Mouse (Mus musculus): ENCODE results near the gene Enpp1. TPM values are rescaled to one million over a fixed set of nuclear protein-coding genes. Genes with fewer than 3 reads are reported as not detected.

Gene Enpp1
- total RNA-seq (2012; rRNA removed) (0.07 and 0.12 TPM in 2 replicates), polyA plus RNA-seq (2012; ENCODE audit: insufficient read depth in 1 of 2, insufficient read length in 2 of 2, low read depth in 1 of 2, low replicate concordance in 2 of 2, missing spikeins in 1 of 2) (under 1 TPM in 1 of 2 experiments, not detected in 1; 0.15 TPM)

GRCm38 (mm10) chr10:24711480-24712366 lies at the start of gene Enpp1:
TSS of gene Enpp1 (minus strand) at chr10:24712159.
- H3K9me3 ChIP-seq (replicated peaks; ENCODE audit: insufficient read depth, low read length), result no peaks in the 10 kb centered on the region
- no peak within 1 kb of the TSS for H3K27ac ChIP-seq (ENCODE audit: control insufficient read depth, low read depth, low read length)
- no peaks in the 10 kb centered on the region; a peak in 2 of 4 replicates for H3K27me3 ChIP-seq (ENCODE audit: control insufficient read depth in 1 of 2, insufficient read depth in 2 of 2, low read length in 2 of 2)
- TF ChIP-seq JUND (IDR thresholded peaks at IDR 0.05; ENCODE audit: low read depth, low read length) (no peak), TCF12 (IDR thresholded peaks at IDR 0.05; ENCODE audit: low read depth, low read length) (no peak), MYC (IDR thresholded peaks at IDR 0.05; ENCODE audit: low read depth, low read length) (no peak), TAL1 (IDR thresholded peaks at IDR 0.05; ENCODE audit: low read length) (no peak), ELF1 (IDR thresholded peaks at IDR 0.05; ENCODE audit: low read depth, low read length) (no peak), BHLHE40 (IDR thresholded peaks at IDR 0.05; ENCODE audit: borderline replicate concordance, low read depth, low read length) (no peak), SIN3A (IDR thresholded peaks at IDR 0.05; ENCODE audit: low read length) (no peak), USF2 (IDR thresholded peaks at IDR 0.05; ENCODE audit: borderline replicate concordance in 1 of 2, insufficient read depth in 1 of 2, low read depth in 1 of 2, low read length in 2 of 2) (no peak), EP300 (IDR thresholded peaks at IDR 0.05; ENCODE audit: low read depth in 1 of 2, low read length in 2 of 2) (no peak), MXI1 (IDR thresholded peaks at IDR 0.05; ENCODE audit: low read depth, low read length) (no peak), RAD21 (IDR thresholded peaks at IDR 0.05; ENCODE audit: low read depth, low read length) (no peak), GABPA (IDR thresholded peaks at IDR 0.05; ENCODE audit: low read depth, low read length) (no peak), USF1 (IDR thresholded peaks at IDR 0.05; ENCODE audit: low read depth, low read length) (no peak)
- no peaks in the 10 kb centered on the region for H3K79me2 ChIP-seq (ENCODE audit: control insufficient read depth, insufficient read depth, low read length, poor library complexity)
- no peaks in the 10 kb centered on the region for H3K36me3 ChIP-seq (ENCODE audit: control insufficient read depth in 1 of 2, insufficient read depth in 2 of 2, low read length in 2 of 2)
- H3K9ac ChIP-seq (ENCODE audit: control insufficient read depth, low read depth, low read length, poor library complexity, severe bottlenecking), result peak within 1 kb of the TSS; percentile 42
- peak within 1 kb of the TSS; percentile 62 to 67 for H3K4me3 ChIP-seq (ENCODE audit: control insufficient read depth in 1 of 2, insufficient read depth in 1 of 2, low read depth in 2 of 2, low read length in 2 of 2)
- DNase-seq (ENCODE audit: low read depth, low spot score), result peak; percentile 24
- 0 out of 4 replicates have a peak, but pooled peaks cover 0 to 5% of the 10 kb centered on the region in 2 experiments for H3K4me1 ChIP-seq (ENCODE audit: control insufficient read depth in 1 of 2, insufficient read depth in 2 of 2, low read length in 2 of 2)

- Histone ChIP-seq H3K9ac (ENCODE audit: control insufficient read depth, low read depth, low read length, poor library complexity, severe bottlenecking) (peak overlapping the region; percentile 19; the same call in 1 of the 2 replicates), H3K9me3 (replicated peaks; ENCODE audit: insufficient read depth, low read length) (no peaks in the 10 kb centered on the region), H3K27ac (ENCODE audit: control insufficient read depth, low read depth, low read length) (peak overlapping the region; percentile 79), H3K4me3 (ENCODE audit: control insufficient read depth in 1 of 2, insufficient read depth in 1 of 2, low read depth in 2 of 2, low read length in 2 of 2) (peak overlapping the region in 1 of 2 experiments; percentile 14; a peak in 2 of 4 replicates), H3K27me3 (ENCODE audit: control insufficient read depth in 1 of 2, insufficient read depth in 2 of 2, low read length in 2 of 2) (no peaks in the 10 kb centered on the region), H3K4me1 (ENCODE audit: control insufficient read depth in 1 of 2, insufficient read depth in 2 of 2, low read length in 2 of 2) (peaks cover 13 to 25% of the 10 kb centered on the region in 2 experiments), H3K79me2 (ENCODE audit: control insufficient read depth, insufficient read depth, low read length, poor library complexity) (no peaks in the 10 kb centered on the region), H3K36me3 (ENCODE audit: control insufficient read depth in 1 of 2, insufficient read depth in 2 of 2, low read length in 2 of 2) (peaks cover 0 to 34% of the 10 kb centered on the region in 2 experiments; a peak in 2 of 4 replicates)
- DNase-seq (ENCODE audit: low read depth, low spot score), result peak; percentile 90
- peak; percentile 90 for TF ChIP-seq TAL1 (IDR thresholded peaks at IDR 0.05; ENCODE audit: low read length)
- TF ChIP-seq SIN3A (IDR thresholded peaks at IDR 0.05; ENCODE audit: low read length), result peak; percentile 71
- TF ChIP-seq SMC3 (IDR thresholded peaks at IDR 0.05; ENCODE audit: low read depth, low read length), result no peak
- no peak for TF ChIP-seq POLR2AphosphoS5 (IDR thresholded peaks at IDR 0.05; ENCODE audit: borderline replicate concordance, low read depth, low read length)
- TF ChIP-seq GATA1 (IDR thresholded peaks at IDR 0.05; ENCODE audit: low read depth, low read length), result peak; percentile 97
- no peak for TF ChIP-seq MYC (IDR thresholded peaks at IDR 0.05; ENCODE audit: low read depth, low read length)
- 0 out of 2 replicates have a peak, but pooled peaks have one; percentile 55 for TF ChIP-seq MAZ (IDR thresholded peaks at IDR 0.05; ENCODE audit: low read depth, low read length)
- peak; percentile 87 for TF ChIP-seq RCOR1 (IDR thresholded peaks at IDR 0.05; ENCODE audit: low read depth, low read length)
- TF ChIP-seq UBTF (IDR thresholded peaks at IDR 0.05; ENCODE audit: borderline replicate concordance, insufficient read depth, low read depth, low read length), result no peak
- TF ChIP-seq ZKSCAN1 (IDR thresholded peaks at IDR 0.05; ENCODE audit: low read depth, low read length), result no peak
- TF ChIP-seq ETS1 (IDR thresholded peaks at IDR 0.05; ENCODE audit: low read depth, low read length), result peak; percentile 85
- TF ChIP-seq BHLHE40 (IDR thresholded peaks at IDR 0.05; ENCODE audit: borderline replicate concordance, low read depth, low read length), result no peak
- TF ChIP-seq RAD21 (IDR thresholded peaks at IDR 0.05; ENCODE audit: low read depth, low read length), result no peak
- no peak for TF ChIP-seq MAX (IDR thresholded peaks at IDR 0.05; ENCODE audit: low read length)
- TF ChIP-seq ZNF384 (IDR thresholded peaks at IDR 0.05; ENCODE audit: low read depth, low read length), result peak; percentile 22; the same call in 1 of the 2 replicates
- no peak for TF ChIP-seq USF2 (IDR thresholded peaks at IDR 0.05; ENCODE audit: borderline replicate concordance in 1 of 2, insufficient read depth in 1 of 2, low read depth in 1 of 2, low read length in 2 of 2)
- no peak for TF ChIP-seq HCFC1 (IDR thresholded peaks at IDR 0.05; ENCODE audit: low read depth, low read length)
- peak; percentile 63; the same call in 1 of the 2 replicates for TF ChIP-seq MAFK (IDR thresholded peaks at IDR 0.05; ENCODE audit: borderline replicate concordance, low read depth, low read length)
- TF ChIP-seq EP300 (IDR thresholded peaks at IDR 0.05; ENCODE audit: low read depth in 1 of 2, low read length in 2 of 2), result peak; percentile 94 to 96
- no peak for TF ChIP-seq POLR2A (IDR thresholded peaks at IDR 0.05; ENCODE audit: control insufficient read depth in 1 of 2, insufficient read depth in 1 of 2, low read depth in 1 of 2, low read length in 2 of 2, poor library complexity in 1 of 2)
These were observed 46.5 kb upstream of the Enpp1 start for GRCm38 (mm10) chr10:24758326-24758915.

Data from MEL (cell line).